Mouse (Mus musculus): Measurements from ENCODE around the gene Tgif2. TPM values are rescaled to one million over a fixed set of nuclear protein-coding genes. Genes with fewer than 3 reads are reported as not detected.
"Not testable (repeated sequence)": the region's sequence is repeated elsewhere in the genome, so short reads cannot be mapped to it uniquely, and the experiment has no call there.

Gene Tgif2
- total RNA-seq (2021) = 1 to 10 TPM; 5.7 to 6.0 TPM

DNA sequence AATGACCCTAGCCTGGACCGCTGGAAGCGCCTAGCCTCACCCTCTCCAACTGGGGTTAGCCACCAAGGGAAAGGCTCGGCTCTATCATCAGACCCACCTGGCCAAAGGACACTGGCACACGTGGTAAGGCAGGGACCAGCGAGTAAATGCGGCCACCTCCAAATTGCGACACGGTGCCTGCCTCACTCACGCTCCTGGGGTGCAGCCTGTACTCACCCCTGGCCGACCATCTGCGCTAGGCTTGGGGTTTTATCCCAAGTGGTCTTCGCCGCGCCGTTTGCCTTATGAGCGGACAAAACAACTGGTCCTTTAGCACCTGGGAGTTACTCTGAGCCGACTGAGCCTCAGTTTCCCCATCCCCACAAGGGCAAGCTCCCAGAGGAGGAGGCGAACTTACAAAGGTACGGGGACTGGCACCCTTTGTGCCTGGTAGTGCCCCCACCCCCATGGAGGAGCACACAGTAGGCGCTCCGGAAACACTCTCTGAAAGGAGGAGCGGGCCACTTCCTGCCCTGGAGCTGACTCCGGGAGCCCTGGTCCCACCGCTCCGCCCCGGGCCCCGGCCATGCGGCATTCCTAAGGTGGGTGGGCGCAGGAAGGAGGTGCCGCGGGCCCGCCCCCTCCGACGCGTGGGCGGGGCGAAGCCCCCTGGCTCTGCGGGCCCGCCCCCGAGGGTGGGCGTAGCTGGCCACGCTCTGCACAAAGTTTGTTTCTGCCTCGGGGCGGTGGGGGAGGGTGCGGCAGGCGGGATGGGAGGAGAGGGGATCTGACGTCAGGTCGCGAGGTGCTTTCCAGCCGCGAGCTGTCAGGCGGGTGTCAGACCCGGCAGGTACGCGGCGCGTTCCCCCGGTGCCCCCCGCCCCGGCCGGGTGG, at the start of gene Tgif2:
TSS of gene Tgif2 (plus strand) at position 689 of the 873 bp plus-strand sequence.
- intact Hi-C loops (cut with DNase I) = no loop called here
- peak; percentile 88 for DNase-seq

DNA sequence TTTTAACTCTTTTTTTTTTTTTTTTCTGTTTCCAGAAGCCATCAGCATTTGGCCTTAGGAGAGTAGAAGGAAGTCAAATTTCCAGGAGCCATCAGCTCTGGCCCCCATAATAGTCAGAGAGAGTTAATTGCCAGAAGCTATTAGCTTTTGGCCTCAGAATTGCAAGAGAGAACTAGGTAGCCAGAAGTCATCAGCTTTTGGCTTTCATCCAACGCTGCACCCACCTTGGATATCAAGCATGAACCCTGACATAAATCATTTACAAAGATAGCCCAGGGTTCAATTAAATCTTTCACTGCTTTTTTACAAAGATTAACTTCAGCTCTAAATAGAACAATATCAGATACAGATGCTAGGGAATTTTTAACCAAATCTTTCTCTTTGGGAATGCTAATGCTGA, 41.3 kb upstream of the Tgif2 start:
- no peak for DNase-seq
- intact Hi-C loops (cut with DNase I) = no loop called here

DNA sequence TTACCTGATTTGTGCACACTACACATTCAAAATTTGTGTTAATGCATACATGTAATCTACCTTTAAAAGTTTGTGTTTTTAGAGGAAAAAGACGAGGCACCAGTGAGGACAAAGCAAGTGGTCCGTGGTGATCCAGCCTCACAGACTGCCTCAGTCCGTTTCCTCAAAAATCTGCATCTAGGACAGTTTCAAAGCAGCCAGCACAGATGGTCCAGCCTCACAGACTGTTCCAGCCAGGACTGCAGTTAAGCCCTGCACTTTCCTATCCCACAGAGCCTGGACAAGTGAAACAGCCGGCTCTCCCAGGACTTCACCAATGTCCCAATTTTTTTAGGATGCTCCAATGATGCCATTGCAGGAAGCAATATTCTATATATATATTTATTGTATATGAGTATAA, 38.8 kb upstream of the Tgif2 start:
- intact Hi-C loops (cut with DNase I) = loop anchor here (10.0 kb wide), 1 partner anchor 54 kb away; the partner anchor contains the start of gene 4930518I15Rik

DNA sequence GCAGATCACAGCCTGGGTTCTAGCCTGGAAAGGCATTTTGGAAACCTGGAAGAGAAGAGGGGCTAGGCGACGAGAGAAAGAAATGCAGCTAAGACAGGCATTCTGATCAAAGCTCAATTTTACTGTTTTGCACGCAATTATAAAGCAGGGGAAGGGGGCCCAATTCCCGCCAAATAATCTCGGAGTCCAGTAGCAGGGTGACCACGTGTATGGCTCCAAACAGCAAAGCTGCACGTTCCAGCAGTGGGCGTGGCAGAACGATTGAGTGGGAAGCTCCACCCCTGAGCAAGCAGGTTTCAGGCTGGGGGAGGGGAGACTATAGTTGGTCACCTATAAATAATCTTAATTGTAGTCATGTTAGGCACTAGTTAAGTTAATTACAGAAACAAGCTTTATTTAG, 37.7 kb upstream of the Tgif2 start:
- intact Hi-C loops (cut with DNase I) = loop anchor here (10.0 kb wide), 1 partner anchor 53 kb away; the partner anchor contains the start of gene 4930518I15Rik
- not testable (repeated sequence) for DNase-seq

More for the DNA sequence above, 38.8 kb upstream of the Tgif2 start:
- no peak for DNase-seq

DNA sequence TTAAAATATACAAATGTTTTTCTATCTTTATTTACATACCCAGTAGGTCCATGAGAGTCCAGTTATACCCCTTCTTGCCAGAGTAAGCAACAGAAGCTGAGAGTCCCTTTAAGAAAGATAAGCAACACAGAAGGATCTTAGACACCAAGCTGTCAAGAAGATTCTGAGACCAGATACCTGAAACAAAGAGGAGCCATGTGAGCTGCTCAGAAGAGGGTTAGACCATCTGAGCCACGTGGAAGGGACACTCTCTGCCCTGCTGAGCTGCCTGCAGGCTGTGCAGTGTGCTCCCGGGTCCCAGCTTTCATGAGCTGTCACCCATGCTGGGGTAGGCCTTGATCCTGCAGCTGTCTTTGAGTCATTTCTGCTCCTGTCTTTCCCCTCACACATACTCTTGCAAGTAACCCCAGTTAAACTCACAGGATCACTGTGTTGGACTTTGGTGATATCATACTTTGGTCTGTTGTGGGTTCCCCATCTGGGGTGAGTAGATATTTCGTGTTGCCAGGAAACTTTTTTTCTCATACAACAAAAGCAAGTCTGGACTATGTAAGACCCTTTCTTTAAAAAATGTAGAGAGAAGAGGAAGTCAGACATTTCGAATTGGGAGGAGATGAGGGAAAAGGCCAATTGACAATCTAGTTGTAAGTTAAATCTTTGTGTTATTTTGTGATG, 36.0 kb upstream of the Tgif2 start:
- no peak for DNase-seq
- intact Hi-C loops (cut with DNase I) = loop anchor here (10.0 kb wide), 1 partner anchor 51 kb away; the partner anchor contains the start of gene 4930518I15Rik

DNA sequence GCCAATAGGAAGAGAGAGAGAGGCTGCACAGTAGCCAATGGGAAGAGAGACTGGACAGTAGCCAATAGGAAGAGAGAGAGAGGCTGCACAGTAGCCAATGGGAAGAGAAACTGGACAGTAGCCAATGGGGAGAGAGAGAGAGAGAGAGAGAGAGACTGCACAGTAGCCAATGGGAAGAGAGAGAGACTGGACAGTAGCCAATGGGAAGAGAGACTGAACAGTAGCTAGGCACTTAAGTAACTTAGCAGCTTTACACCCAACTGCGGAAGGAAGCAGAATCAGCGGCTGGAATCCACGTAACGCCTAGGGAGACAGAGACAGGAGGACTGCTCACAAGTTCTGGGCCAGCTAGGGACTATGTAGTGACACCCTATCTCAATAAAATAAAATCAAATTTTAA, 35.2 kb upstream of the Tgif2 start:
- intact Hi-C loops (cut with DNase I) = loop anchor here (10.0 kb wide), 1 partner anchor 50 kb away; the partner anchor contains the start of gene 4930518I15Rik

DNA sequence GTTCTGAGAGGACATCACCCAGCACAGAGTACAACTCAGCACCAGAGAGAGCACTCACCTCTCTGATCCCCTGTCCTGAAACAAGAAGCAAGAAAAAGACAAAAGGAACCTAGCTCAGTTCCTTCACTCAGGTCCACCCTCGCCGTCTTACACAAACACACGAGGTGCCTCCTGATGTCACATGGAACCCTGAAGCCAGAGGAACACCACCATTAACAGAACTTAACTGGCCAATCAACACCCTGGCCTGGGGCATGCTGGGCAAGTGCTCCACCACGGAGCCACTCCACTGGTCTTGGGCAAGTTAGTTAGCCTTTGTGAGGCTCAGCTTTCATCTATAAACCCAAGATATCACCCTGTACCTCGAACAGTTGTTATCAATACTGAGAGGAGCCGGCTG, 32.9 kb upstream of the Tgif2 start:
- intact Hi-C loops (cut with DNase I) = loop anchor here (10.0 kb wide), 1 partner anchor 48 kb away; the partner anchor contains the start of gene 4930518I15Rik
- no peak for DNase-seq

More for the DNA sequence above, 35.2 kb upstream of the Tgif2 start:
- no peak for DNase-seq

DNA sequence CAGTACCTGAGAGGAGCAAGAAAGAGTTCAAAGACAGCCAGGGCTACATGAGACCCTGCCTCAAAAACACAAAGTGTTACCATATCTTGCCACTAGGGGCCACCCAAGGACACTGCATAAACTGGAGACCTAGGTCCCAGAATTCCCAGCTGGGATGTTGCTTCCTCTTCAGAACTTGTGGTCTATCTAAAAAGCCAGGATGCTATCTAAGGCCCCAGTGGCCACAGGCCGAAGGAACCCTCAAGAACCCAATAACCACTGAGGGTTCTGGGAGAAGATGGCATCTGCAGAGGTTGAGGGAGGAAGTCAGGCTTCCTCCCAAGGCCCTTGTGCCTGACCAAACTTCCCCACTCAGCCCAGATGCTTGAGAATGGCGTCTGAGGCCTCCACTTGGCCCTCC, 30.2 kb upstream of the Tgif2 start:
- intact Hi-C loops (cut with DNase I) = loop anchor here (10.0 kb wide), 1 partner anchor 45 kb away; the partner anchor contains the start of gene 4930518I15Rik
- peak; percentile 78 for DNase-seq

DNA sequence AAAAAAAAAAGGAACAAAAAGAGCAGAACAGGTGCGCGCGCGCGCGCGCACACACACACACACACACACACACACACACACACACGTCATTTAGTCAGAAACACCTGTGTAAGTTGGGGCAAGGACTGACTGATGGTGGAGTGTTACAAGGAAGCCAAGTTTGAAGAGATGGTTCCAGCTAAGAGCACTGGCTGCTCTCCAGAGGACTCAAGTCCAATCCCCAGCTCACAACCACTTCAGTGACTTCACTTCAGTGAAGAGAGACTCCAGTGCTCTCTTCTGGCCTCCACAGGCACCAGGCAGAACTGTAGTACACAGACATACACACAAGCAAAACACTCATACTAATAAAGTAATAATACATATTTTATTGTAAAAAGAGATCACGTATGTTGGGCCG, 29.1 kb upstream of the Tgif2 start:
- intact Hi-C loops (cut with DNase I) = no loop called here
- no peak for DNase-seq

DNA sequence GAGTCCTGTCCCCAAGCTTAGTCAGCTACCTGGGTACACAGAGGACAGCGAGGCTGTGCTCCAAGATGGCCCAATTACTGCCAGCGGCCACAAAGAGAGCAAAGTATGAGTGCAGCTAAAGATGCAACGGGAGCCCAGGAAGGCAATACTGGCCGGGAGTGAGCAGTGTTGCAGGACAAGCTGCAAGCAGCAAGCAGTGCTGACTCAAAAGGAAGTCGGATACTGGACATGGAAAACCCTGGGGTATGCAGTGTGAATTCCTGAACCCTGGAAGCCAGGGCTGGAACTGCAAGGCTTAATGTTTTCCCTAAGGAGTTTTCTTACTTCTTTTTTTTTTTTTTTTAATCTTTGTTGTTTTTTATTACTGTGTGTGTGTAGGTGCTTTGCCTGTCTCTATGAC, 28.3 kb upstream of the Tgif2 start:
- DNase-seq = no peak
- intact Hi-C loops (cut with DNase I) = no loop called here

DNA sequence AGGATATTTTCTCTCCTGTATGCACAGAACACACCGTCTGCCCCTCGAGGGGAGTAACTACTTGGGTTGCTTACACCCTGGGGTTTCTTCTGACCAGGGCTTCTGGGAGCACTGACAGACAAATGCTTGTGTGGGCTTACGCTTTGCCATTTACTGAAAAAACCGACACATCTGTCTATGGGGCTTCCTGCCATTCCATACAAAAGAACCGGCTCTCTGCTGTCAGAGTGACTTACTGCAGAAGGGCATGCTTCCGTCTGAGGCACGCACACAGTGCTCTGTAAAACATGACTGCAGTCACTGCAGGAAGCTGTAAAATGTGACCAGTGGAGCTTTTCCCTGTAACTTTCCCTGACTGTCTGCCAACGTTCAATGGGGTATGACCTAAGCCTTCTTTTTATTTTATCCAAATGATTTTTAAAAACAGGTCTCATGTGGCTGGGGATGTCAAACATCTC, 25.4 kb upstream of the Tgif2 start:
- DNase-seq = no peak
- intact Hi-C loops (cut with DNase I) = no loop called here

DNA sequence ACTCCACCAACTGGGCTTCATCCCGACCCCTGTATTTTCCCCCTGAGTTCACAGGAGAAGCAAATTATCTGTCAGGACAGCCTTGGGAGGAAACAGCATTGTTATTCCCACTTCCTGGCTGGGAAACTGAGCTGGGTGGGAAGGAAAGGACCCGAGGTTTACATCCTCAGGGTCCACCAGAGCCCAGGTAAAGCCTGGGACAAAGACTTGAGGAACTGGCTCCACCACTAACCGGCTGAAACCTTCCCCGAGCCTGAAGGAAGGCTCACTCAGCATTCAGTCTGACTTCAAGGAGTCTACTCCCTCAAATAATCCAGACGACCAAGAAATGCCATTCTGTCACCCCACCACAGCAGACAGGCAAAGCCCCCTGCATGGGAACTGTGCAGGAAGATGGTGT, 24.9 kb upstream of the Tgif2 start:
- no peak for DNase-seq
- intact Hi-C loops (cut with DNase I) = no loop called here

DNA sequence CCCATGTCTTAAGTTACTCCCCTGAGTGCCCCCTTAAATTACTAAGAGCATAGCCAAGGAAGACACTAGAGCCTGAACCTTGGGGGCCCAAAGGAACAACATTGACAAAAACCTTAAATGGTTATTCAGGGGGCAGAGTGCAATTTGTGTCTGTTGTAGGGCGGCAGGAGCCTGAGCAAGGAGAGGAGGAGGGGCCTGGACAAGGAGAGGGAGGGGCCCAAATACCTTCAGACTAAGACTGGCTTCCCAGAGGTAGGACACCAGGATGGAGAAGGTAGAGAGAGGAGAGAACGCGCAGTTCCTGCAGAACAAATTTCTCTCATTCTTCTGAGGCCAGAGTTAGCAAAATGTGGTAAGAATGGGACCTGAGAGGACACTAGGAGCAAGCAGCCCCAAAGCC, 24.4 kb upstream of the Tgif2 start:
- DNase-seq = no peak

DNA sequence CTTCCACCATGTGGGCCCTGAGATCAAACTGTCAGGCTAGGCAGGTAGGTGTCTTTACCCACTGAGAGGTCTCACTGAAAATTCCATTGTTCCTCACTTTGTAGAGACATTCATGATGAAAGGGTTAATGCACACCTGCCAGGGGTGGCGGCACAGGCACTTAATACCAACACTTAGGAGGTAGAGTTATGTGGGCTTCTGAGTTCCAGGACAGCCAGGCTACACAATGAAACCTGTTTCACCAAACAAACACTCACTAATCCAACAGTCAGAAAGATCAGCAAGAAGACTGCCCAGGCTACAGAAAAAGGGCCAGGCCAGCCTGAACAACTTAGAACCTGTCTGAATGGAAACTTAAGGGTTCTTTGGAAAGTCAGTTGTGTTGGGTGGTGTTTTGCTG, 23.7 kb upstream of the Tgif2 start:
- intact Hi-C loops (cut with DNase I) = no loop called here

More for the DNA sequence above, 24.4 kb upstream of the Tgif2 start:
- intact Hi-C loops (cut with DNase I) = no loop called here

DNA sequence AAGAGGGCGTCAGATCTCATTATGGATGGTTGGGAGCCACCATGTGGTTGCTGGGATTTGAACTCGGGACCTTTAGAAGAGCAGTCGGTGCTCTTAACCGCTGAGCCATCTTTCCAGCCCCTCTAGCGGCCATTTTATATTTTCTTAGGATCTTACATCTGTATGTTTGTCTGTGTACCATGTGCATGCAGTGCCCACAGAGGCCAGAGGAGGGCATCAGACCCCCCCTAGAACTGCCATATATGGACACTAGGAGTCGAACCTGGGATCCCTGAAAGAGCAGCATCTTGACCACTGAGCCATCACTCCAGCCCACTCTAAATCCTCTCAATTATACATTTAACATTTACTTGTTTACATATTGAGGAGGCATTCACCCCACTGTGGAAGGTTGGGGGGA, 14.7 kb upstream of the Tgif2 start:
- DNase-seq; intact Hi-C loops (cut with DNase I): not testable (repeated sequence)

More for the DNA sequence above, 23.7 kb upstream of the Tgif2 start:
- DNase-seq = no peak

DNA sequence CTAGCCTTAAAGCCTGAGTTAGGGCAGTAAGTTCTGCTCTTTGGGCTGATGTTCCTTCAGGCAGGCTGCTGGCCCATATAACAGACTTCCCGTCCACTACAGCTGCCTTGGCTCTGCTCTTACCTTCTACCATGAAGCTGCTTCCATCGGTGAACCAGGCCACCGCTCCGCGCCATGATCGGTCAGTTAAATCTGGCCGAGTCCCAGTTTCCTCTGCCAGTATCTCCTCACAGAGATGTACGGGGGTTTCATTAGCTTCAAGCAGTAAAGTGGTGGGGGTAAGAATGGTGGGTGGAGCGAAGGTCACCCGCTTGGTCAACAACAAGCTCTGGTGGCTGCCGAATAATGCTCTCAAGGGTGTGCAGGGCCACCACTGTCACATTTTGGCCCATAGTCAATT, 5.5 kb upstream of the Tgif2 start:
- peak; percentile 13 for DNase-seq
- intact Hi-C loops (cut with DNase I) = no loop called here

DNA sequence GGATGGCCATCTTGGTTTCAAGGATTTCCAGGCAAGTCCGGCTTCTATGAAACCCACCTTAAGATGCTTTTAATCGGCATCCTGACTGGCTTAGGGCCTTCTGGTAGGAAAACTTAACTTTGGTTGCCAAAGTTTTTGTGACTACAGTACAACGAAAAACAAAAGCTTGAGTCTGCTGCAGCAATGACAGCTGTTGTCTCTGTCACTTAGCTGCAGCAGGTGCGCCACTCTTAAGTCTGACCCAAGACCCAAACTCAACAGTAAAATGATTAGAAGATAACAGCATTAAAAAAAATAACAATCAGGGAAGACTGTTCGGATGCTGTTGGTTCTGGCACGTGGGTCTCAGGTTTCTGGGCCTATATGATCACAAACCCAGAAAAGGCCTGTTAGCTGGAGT, 968 bp upstream of the Tgif2 start:
- intact Hi-C loops (cut with DNase I) = no loop called here
- DNase-seq = no peak

DNA sequence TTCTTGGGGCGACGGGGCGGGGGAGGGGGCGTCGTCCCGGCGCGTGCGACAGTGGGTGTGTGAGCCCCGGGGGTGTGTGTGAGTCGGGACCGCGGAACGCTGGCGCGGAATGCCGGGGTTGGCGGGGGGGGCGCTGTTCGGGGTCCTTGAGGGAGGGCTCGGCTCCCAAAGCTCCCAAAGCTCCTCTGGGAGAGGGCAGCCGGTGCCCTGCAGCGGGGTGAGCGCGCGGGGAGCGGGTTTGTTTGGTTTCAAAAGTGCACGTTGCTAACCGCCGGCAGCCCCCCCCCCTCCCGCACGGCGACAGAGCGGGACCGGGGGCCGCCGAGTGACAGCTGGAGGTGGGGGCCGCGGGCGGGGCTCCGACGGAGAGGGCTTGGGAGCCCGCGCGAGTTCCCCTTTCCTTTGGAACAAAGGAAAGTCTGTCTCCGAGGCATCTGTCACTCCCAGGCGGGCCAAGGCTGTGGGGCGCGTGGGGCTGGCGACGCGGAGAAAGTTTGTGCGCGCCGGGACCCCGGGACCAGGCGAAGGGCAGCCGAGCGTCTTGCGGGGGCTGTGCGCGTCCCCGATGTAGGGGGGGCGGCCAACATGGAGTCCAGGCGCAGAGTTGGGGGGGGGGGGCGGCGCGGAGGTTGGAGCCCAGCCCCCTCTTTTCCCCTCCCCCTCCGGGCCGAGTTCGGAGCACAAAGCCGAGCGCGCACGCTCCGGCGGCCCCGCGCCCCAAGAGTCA, 657 bp downstream of the Tgif2 start:
- peak; percentile 69 for DNase-seq
- intact Hi-C loops (cut with DNase I) = no loop called here

DNA sequence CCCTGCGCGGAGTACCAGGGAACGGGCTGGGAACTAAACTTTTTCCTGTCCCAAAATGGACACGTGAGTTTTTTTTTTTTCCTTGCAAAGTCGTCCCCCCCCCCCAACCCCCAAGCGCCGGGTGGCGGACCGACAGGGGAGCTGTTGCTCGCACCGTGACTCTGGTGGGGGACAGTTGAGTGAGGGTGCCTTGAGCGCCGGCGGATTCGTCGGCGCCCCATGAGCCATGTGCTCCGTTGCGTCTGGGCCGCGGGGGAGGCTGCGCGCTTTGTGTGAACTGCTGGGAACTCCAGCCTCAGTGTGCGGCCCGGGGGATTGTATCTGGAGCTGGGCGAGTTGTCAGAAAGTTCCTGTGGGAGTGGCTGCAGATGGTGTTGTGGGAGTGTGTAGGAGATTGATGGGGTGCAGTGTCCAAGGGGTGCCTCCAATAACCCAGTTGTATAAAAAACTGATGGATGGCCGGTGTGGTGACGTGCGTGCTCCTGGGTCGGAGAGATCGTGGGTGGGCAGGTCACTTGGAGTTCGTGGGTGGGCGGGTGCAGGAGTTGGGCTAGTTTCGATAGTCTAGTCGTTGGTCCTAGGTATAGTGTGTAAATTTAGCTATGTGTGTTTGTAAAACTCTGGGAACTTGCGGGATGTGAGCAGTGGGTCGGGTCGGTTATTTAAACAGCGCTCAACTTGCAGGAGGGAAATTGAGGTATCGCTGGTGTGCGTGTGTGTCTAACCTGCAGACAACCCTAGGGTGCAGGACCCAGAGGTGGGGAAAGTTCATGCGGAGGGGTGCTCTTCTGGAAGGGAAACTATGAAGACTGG, 1.4 kb downstream of the Tgif2 start:
- DNase-seq = peak; percentile 60
- intact Hi-C loops (cut with DNase I) = no loop called here

Measured in left cerebral cortex, postnatal 4 days (tissue).